ENCODE assay signal across 9 mouse cellular contexts in genomic region chr7:100494415-100494831, GRCm38 (mm10). TPM values are rescaled to one million over a fixed set of nuclear protein-coding genes. Genes with fewer than 3 reads are reported as not detected.
A peak's percentile ranks its signal among the peaks of the same experiment; 100 is the strongest.
DNase-seq lines count a peak whose midpoint lies in the region; ATAC-seq and TF ChIP-seq lines count a peak whose summit lies in the region.
"Had no signal": no experiment of that assay in that cellular context is flagged by ENCODE, and none has a peak within 500 bp of the region (broad histone marks: within the 10 kb centered on the region; RNA-seq: fewer than 3 reads in every experiment).

No protein-coding gene starts in this region.

- no peak for ATAC-seq in megakaryocyte, adult 5-6 weeks (ENCODE audit: poor library complexity, severe bottlenecking)
- no peak for ATAC-seq in forebrain, embryonic 14.5 days
- no peak for ATAC-seq in liver, embryonic 14.5 days (ENCODE audit: insufficient read depth)
- no peak for ATAC-seq in stomach, postnatal 0 days (ENCODE audit: low FRiP score, low TSS enrichment)

- peaks cover 67% of the 10 kb centered on the region for H3K4me1 ChIP-seq in megakaryocyte, embryonic 14.5 days
- H3K4me1 ChIP-seq in forebrain, embryonic 14.5 days (ENCODE audit: control insufficient read depth, insufficient read depth, low read length), result peaks cover 20% of the 10 kb centered on the region; the same call in 1 of the 2 replicates
- peaks cover 14 to 25% of the 10 kb centered on the region in 2 experiments for H3K4me1 ChIP-seq in liver, embryonic 14.5 days (replicated peaks; ENCODE audit: control insufficient read depth in 2 of 2, insufficient read depth in 2 of 2, low read length in 1 of 2)
- peaks cover 7% of the 10 kb centered on the region for H3K4me1 ChIP-seq in stomach, postnatal 0 days (replicated peaks; ENCODE audit: control insufficient read depth, insufficient read depth)

- no peak for DNase-seq in forebrain, embryonic 14.5 days (ENCODE audit: low spot score)
- DNase-seq in liver, embryonic 14.5 days (ENCODE audit: low read depth in 3 of 3, low spot score in 3 of 3), result no peak
- no peak for DNase-seq in stomach, postnatal 0 days (ENCODE audit: low spot score)
- no peak for DNase-seq in gastrocnemius, postnatal 25 days
- DNase-seq in embryo, embryonic 11 days, result no peak
- no peak for DNase-seq in layer of hippocampus, postnatal 36 days

- no peaks in the 10 kb centered on the region for H3K9me3 ChIP-seq in megakaryocyte, embryonic 14.5 days
- no peaks in the 10 kb centered on the region for H3K9me3 ChIP-seq in forebrain, embryonic 14.5 days (replicated peaks; ENCODE audit: control insufficient read depth, low read length)
- no peaks in the 10 kb centered on the region for H3K9me3 ChIP-seq in liver, embryonic 14.5 days (ENCODE audit: control insufficient read depth, low read length)
- H3K9me3 ChIP-seq in stomach, postnatal 0 days (ENCODE audit: control insufficient read depth, low read length), result no peaks in the 10 kb centered on the region

- H3K27ac ChIP-seq in forebrain, embryonic 14.5 days (ENCODE audit: low read depth, low read length), result no peak overlapping the region
- peak overlapping the region; percentile 56 for H3K27ac ChIP-seq in liver, embryonic 14.5 days
- peak overlapping the region; percentile 88 for H3K27ac ChIP-seq in stomach, postnatal 0 days (replicated peaks)

- H3K36me3 ChIP-seq in megakaryocyte, embryonic 14.5 days (replicated peaks; ENCODE audit: low read length), result peaks cover 55% of the 10 kb centered on the region
- no peaks in the 10 kb centered on the region for H3K36me3 ChIP-seq in forebrain, embryonic 14.5 days (ENCODE audit: control insufficient read depth, insufficient read depth, low read length)
- H3K36me3 ChIP-seq in liver, embryonic 14.5 days (replicated peaks; ENCODE audit: control insufficient read depth, insufficient read depth, low read depth), result peaks cover 55% of the 10 kb centered on the region
- H3K36me3 ChIP-seq in stomach, postnatal 0 days (ENCODE audit: control insufficient read depth, insufficient read depth, low read length), result peaks cover 16% of the 10 kb centered on the region; the same call in 1 of the 2 replicates

- 0 out of 2 replicates have a peak overlapping the region, but pooled peaks have one; percentile 69 for H3K4me2 ChIP-seq in forebrain, embryonic 14.5 days (ENCODE audit: low read length)
- peak overlapping the region; percentile 91 for H3K4me2 ChIP-seq in liver, embryonic 14.5 days (ENCODE audit: low read depth)
- H3K4me2 ChIP-seq in stomach, postnatal 0 days (replicated peaks; ENCODE audit: low read depth), result peak overlapping the region; percentile 78

- peak overlapping the region; percentile 94 for H3K4me3 ChIP-seq in megakaryocyte, embryonic 14.5 days (replicated peaks)
- no peak overlapping the region for H3K4me3 ChIP-seq in forebrain, embryonic 14.5 days (ENCODE audit: low read depth, low read length)
- H3K4me3 ChIP-seq in liver, embryonic 14.5 days (ENCODE audit: insufficient read depth in 1 of 2, low read depth in 2 of 2, low read length in 2 of 2), result peak overlapping the region; percentile 78 to 97
- H3K4me3 ChIP-seq in stomach, postnatal 0 days (ENCODE audit: low read depth, low read length), result peak overlapping the region; percentile 55

- no peak for TF ChIP-seq CTCF in liver, embryonic 14.5 days (IDR thresholded peaks at IDR 0.05; ENCODE audit: low read depth)
- TF ChIP-seq CTCF in stomach, postnatal 0 days (IDR thresholded peaks at IDR 0.05; ENCODE audit: low read depth), result no peak

- no peak for TF ChIP-seq EP300 in liver, embryonic 14.5 days (IDR thresholded peaks at IDR 0.05; ENCODE audit: low read depth)
- TF ChIP-seq EP300 in stomach, postnatal 0 days (optimal IDR thresholded peaks at IDR 0.05), result no peak

- WGBS in forebrain, embryonic 14.5 days, result 97% methylated on average over 7 of the region's 7 CpGs
- WGBS in liver, embryonic 14.5 days (ENCODE audit: insufficient replicate concordance), result 57% methylated on average over 7 of the region's 7 CpGs
- 60% methylated on average over 7 of the region's 7 CpGs for WGBS in stomach, postnatal 0 days

- H3K27me3 ChIP-seq in megakaryocyte, embryonic 14.5 days (replicated peaks), result no peaks in the 10 kb centered on the region
- no peaks in the 10 kb centered on the region for H3K27me3 ChIP-seq in forebrain, embryonic 14.5 days (replicated peaks; ENCODE audit: control insufficient read depth, insufficient read depth, low read length)
- no peaks in the 10 kb centered on the region for H3K27me3 ChIP-seq in liver, embryonic 14.5 days (ENCODE audit: control insufficient read depth, insufficient read depth, low read length)
- H3K27me3 ChIP-seq in stomach, postnatal 0 days (ENCODE audit: control insufficient read depth, insufficient read depth, low read length), result no peaks in the 10 kb centered on the region

- no peak overlapping the region for H3K9ac ChIP-seq in forebrain, embryonic 14.5 days (ENCODE audit: low read length)
- H3K9ac ChIP-seq in liver, embryonic 14.5 days (replicated peaks), result peak overlapping the region; percentile 98
- H3K9ac ChIP-seq in stomach, postnatal 0 days (ENCODE audit: low read length), result peak overlapping the region; percentile 72

RNA-seq across cellular contexts. Expression of gene Ucp2, which starts 1.3 kb away (rescaled TPM):
- polyA plus RNA-seq in megakaryocyte, embryonic 14.5 days (2012; ENCODE audit: insufficient read depth, low replicate concordance), result 395 and 840 TPM in 2 replicates
- 702 and 742 TPM in 2 replicates for total RNA-seq in megakaryocyte, adult 5-6 weeks (2015)
- 316 and 332 TPM in 2 replicates for total RNA-seq in megakaryocyte, adult 5-6 weeks (2017)
- 42.5 and 55.0 TPM in 2 replicates for polyA plus RNA-seq in forebrain, embryonic 14.5 days (2014; fragmentation: Nextera tagmentation; extraction: Ambion mirVana)
- polyA plus RNA-seq in liver, embryonic 14.5 days (2012; rRNA removed), result 329 and 337 TPM in 2 replicates
- polyA plus RNA-seq in liver, embryonic 14.5 days (2014; fragmentation: Nextera tagmentation; extraction: Ambion mirVana), result 556 and 628 TPM in 2 replicates
- polyA plus RNA-seq in stomach, postnatal 0 days (2015; fragmentation: Nextera tagmentation; extraction: Ambion mirVana), result 618 and 662 TPM in 2 replicates
- total RNA-seq in gastrocnemius, postnatal 25 days (2021), result 10 to 100 TPM; 31.0 to 52.5 TPM
- total RNA-seq in layer of hippocampus, postnatal 36 days (2021), result 10 to 100 TPM; 67.5 to 87.2 TPM

RNA-seq across cellular contexts. Expression of gene Dnajb13, which starts 20.3 kb away (rescaled TPM):
- polyA plus RNA-seq in megakaryocyte, embryonic 14.5 days (2012; ENCODE audit: insufficient read depth, low replicate concordance), result not detected in 2 replicates
- not detected in 2 replicates for total RNA-seq in megakaryocyte, adult 5-6 weeks (2015)
- 0.16 and 0.44 TPM in 2 replicates for total RNA-seq in megakaryocyte, adult 5-6 weeks (2017)
- 4.6 and 5.0 TPM in 2 replicates for polyA plus RNA-seq in forebrain, embryonic 14.5 days (2014; fragmentation: Nextera tagmentation; extraction: Ambion mirVana)
- polyA plus RNA-seq in liver, embryonic 14.5 days (2012; rRNA removed), result 0.58 and 0.64 TPM in 2 replicates
- polyA plus RNA-seq in liver, embryonic 14.5 days (2014; fragmentation: Nextera tagmentation; extraction: Ambion mirVana), result 2.0 and 2.3 TPM in 2 replicates
- polyA plus RNA-seq in stomach, postnatal 0 days (2015; fragmentation: Nextera tagmentation; extraction: Ambion mirVana), result 0.45 and 0.54 TPM in 2 replicates
- total RNA-seq in gastrocnemius, postnatal 25 days (2021), result not detected
- under 1 TPM; 0.43 to 0.50 TPM for total RNA-seq in layer of hippocampus, postnatal 36 days (2021)

RNA-seq across cellular contexts. Expression of gene Ucp3, which starts 21.6 kb away (rescaled TPM):
- not detected in 2 replicates for polyA plus RNA-seq in megakaryocyte, embryonic 14.5 days (2012; ENCODE audit: insufficient read depth, low replicate concordance)
- 0.07 TPM in 2 replicates for total RNA-seq in megakaryocyte, adult 5-6 weeks (2015)
- 0.45 TPM in 1 of 2 replicates, not detected in the other for total RNA-seq in megakaryocyte, adult 5-6 weeks (2017)
- polyA plus RNA-seq in forebrain, embryonic 14.5 days (2014; fragmentation: Nextera tagmentation; extraction: Ambion mirVana), result not detected in 2 replicates
- polyA plus RNA-seq in liver, embryonic 14.5 days (2012; rRNA removed), result 0.02 TPM in 1 of 2 replicates, not detected in the other
- not detected in 2 replicates for polyA plus RNA-seq in liver, embryonic 14.5 days (2014; fragmentation: Nextera tagmentation; extraction: Ambion mirVana)
- 1.4 and 1.7 TPM in 2 replicates for polyA plus RNA-seq in stomach, postnatal 0 days (2015; fragmentation: Nextera tagmentation; extraction: Ambion mirVana)
- total RNA-seq in gastrocnemius, postnatal 25 days (2021), result 100 to 1,000 TPM; 105 to 189 TPM
- 1 to 10 TPM; 1.3 to 2.5 TPM for total RNA-seq in layer of hippocampus, postnatal 36 days (2021)
- total RNA-seq: common myeloid progenitor, adult 5-6 weeks had no signal

RNA-seq across cellular contexts. Expression of gene Coa4, which starts 42.4 kb away (rescaled TPM):
- polyA plus RNA-seq in megakaryocyte, embryonic 14.5 days (2012; ENCODE audit: insufficient read depth, low replicate concordance), result 3.6 and 17.4 TPM in 2 replicates
- 24.7 and 31.5 TPM in 2 replicates for total RNA-seq in megakaryocyte, adult 5-6 weeks (2015)
- 19.4 and 23.0 TPM in 2 replicates for total RNA-seq in megakaryocyte, adult 5-6 weeks (2017)
- polyA plus RNA-seq in forebrain, embryonic 14.5 days (2014; fragmentation: Nextera tagmentation; extraction: Ambion mirVana), result 13.7 and 19.0 TPM in 2 replicates
- polyA plus RNA-seq in liver, embryonic 14.5 days (2012; rRNA removed), result 6.0 and 9.4 TPM in 2 replicates
- 13.9 and 14.7 TPM in 2 replicates for polyA plus RNA-seq in liver, embryonic 14.5 days (2014; fragmentation: Nextera tagmentation; extraction: Ambion mirVana)
- polyA plus RNA-seq in stomach, postnatal 0 days (2015; fragmentation: Nextera tagmentation; extraction: Ambion mirVana), result 25.2 and 27.2 TPM in 2 replicates
- total RNA-seq in gastrocnemius, postnatal 25 days (2021), result 10 to 100 TPM in 1 of 2 experiments, 1 to 10 TPM in 1; 8.1 to 13.0 TPM
- total RNA-seq in layer of hippocampus, postnatal 36 days (2021), result 10 to 100 TPM in 1 of 2 experiments, 1 to 10 TPM in 1; 8.3 to 10.8 TPM
